Mouse (Mus musculus) neural tube, embryonic 11.5 days (tissue): Measurements from ENCODE around the gene Olfr802. TPM values are rescaled to one million over a fixed set of nuclear protein-coding genes. Genes with fewer than 3 reads are reported as not detected.

Experiments
- microRNA-seq: library from miRNA; unstranded; fragments of <30 nt; microRNA quantifications from one replicate; pipeline ENCODE4, GENCODE M21; 2016
- polyA plus RNA-seq: library from polyadenylated mRNA; unstranded; fragments of >200 nt; fragmentation: Nextera tagmentation; extraction: Ambion mirVana; gene quantifications from 2 replicates; pipeline ENCODE4 v1.2.1, GENCODE M21; 2014

Olfr802 gene
- polyA plus RNA-seq, 1 experiment from 2014 or later: not detected

Small RNAs within 50 kb of the gene (microRNA-seq; reads per million reads assigned to microRNA genes)
- not detected for gene Gm24485

Other genes with a start within 250 kb of the Olfr802 start
- not detected in 2 replicates for gene Olfr787, start 226.3 kb downstream of the Olfr802 start, polyA plus RNA-seq
- gene Olfr788, start 217.2 kb downstream of the Olfr802 start, polyA plus RNA-seq: not detected in 2 replicates
- gene Olfr789, start 203.4 kb downstream of the Olfr802 start, polyA plus RNA-seq: not detected in 2 replicates
- not detected in 2 replicates for gene Olfr790, start 189.7 kb downstream of the Olfr802 start, polyA plus RNA-seq
- gene Olfr791, start 166.4 kb downstream of the Olfr802 start, polyA plus RNA-seq: not detected in 2 replicates
- not detected in 2 replicates for gene Olfr792, start 149.0 kb downstream of the Olfr802 start, polyA plus RNA-seq
- gene Olfr794, start 120.5 kb downstream of the Olfr802 start, polyA plus RNA-seq: not detected in 2 replicates
- gene Olfr796, start 75.6 kb downstream of the Olfr802 start, polyA plus RNA-seq: 0.07 TPM in 1 of 2 replicates, not detected in the other
- gene Olfr798, start 60.2 kb downstream of the Olfr802 start, polyA plus RNA-seq: not detected in 2 replicates
- not detected in 2 replicates for gene Olfr799, start 50.7 kb downstream of the Olfr802 start, polyA plus RNA-seq
- not detected in 2 replicates for gene Olfr800, start 30.5 kb downstream of the Olfr802 start, polyA plus RNA-seq
- gene Olfr801, start 14.3 kb downstream of the Olfr802 start, polyA plus RNA-seq: not detected in 2 replicates
- gene Olfr803, start 6.1 kb upstream of the Olfr802 start, polyA plus RNA-seq: not detected in 2 replicates
- not detected in 2 replicates for gene Olfr804, start 15.0 kb upstream of the Olfr802 start, polyA plus RNA-seq
- not detected in 2 replicates for gene Olfr805, start 41.2 kb upstream of the Olfr802 start, polyA plus RNA-seq
- not detected in 2 replicates for gene Olfr806, start 53.8 kb upstream of the Olfr802 start, polyA plus RNA-seq
- not detected in 2 replicates for gene Olfr807, start 69.6 kb upstream of the Olfr802 start, polyA plus RNA-seq
- not detected in 2 replicates for gene Olfr808, start 77.3 kb upstream of the Olfr802 start, polyA plus RNA-seq
- gene Olfr809, start 86.5 kb upstream of the Olfr802 start, polyA plus RNA-seq: not detected in 2 replicates
- not detected in 2 replicates for gene Olfr810, start 106.7 kb upstream of the Olfr802 start, polyA plus RNA-seq
- gene Olfr811, start 116.2 kb upstream of the Olfr802 start, polyA plus RNA-seq: not detected in 2 replicates
- not detected in 2 replicates for gene Olfr812, start 157.9 kb upstream of the Olfr802 start, polyA plus RNA-seq
- not detected in 2 replicates for gene Olfr813, start 167.2 kb upstream of the Olfr802 start, polyA plus RNA-seq
- not detected in 2 replicates for gene Olfr814, start 191.7 kb upstream of the Olfr802 start, polyA plus RNA-seq
- gene Olfr815, start 217.7 kb upstream of the Olfr802 start, polyA plus RNA-seq: not detected in 2 replicates
- not detected in 2 replicates for gene Olfr816, start 227.4 kb upstream of the Olfr802 start, polyA plus RNA-seq